Mouse (Mus musculus) embryonic facial prominence, embryonic 14.5 days (tissue): ENCODE data around the gene Prkacb. TPM values are rescaled to one million over a fixed set of nuclear protein-coding genes. Genes with fewer than 3 reads are reported as not detected.

Experiments
- ATAC-seq: fragments of 200-750 bp; cut with Nextera tagmentation; 2 replicates; pipeline ENCODE4 v1.8.0; 2017; ENCODE audit warnings: low read depth, moderate number of reproducible peaks, moderate TSS enrichment
- DNase-seq: peaks from one replicate; pipeline ENCODE4 v3.0.0-alpha.2; 2015; ENCODE audit warnings: low spot score
- H3K27ac ChIP-seq: fragments of 300-500 bp; sonication (generic); replicated peaks from 2 replicates; pipeline ENCODE4 v1.5.1; 2014; ENCODE audit warnings: low read depth, mild to moderate bottlenecking, low read length, moderate library complexity
- H3K27me3 ChIP-seq: fragments of 300-500 bp; sonication (generic); replicated peaks from 2 replicates; pipeline ENCODE4 v1.6.1; 2014; ENCODE audit warnings: low read length; ENCODE audit not compliant: control insufficient read depth, insufficient read depth
- H3K36me3 ChIP-seq: fragments of 300-500 bp; sonication (generic); 2 replicates; pipeline ENCODE4 v1.6.1; 2014; ENCODE audit warnings: low read length, mixed read lengths; ENCODE audit not compliant: control insufficient read depth, insufficient read depth
- H3K4me1 ChIP-seq: fragments of 300-500 bp; sonication (generic); 2 replicates; pipeline ENCODE4 v1.6.1; 2014; ENCODE audit warnings: antibody characterized with exemption, low read length; ENCODE audit not compliant: control insufficient read depth, insufficient read depth
- H3K4me2 ChIP-seq: fragments of 300-500 bp; sonication (generic); 2 replicates; pipeline ENCODE4 v1.6.1; 2014; ENCODE audit warnings: low read depth, mild to moderate bottlenecking, low read length, moderate library complexity, mixed read lengths
- H3K4me3 ChIP-seq: fragments of 300-500 bp; sonication (generic); 2 replicates; pipeline ENCODE4 v1.5.1; 2014; ENCODE audit warnings: low read depth, mild to moderate bottlenecking, low read length
- H3K9ac ChIP-seq: fragments of 300-500 bp; sonication (generic); 2 replicates; pipeline ENCODE4 v1.6.1; 2014; ENCODE audit warnings: low read depth, mild to moderate bottlenecking, low read length, moderate library complexity, mixed read lengths
- H3K9me3 ChIP-seq: fragments of 300-500 bp; sonication (generic); 2 replicates; pipeline ENCODE4 v1.6.1; 2016; ENCODE audit warnings: low read length; ENCODE audit not compliant: control insufficient read depth
- WGBS: fragments of 180-500 bp; shearing (Covaris S2); extraction: QIAGEN DNeasy Blood & Tissue Kit; methylation state at CpG from one replicate; pipeline ENCODE4 v1.1.7; 2014; 5-methylcytosine and 5-hydroxymethylcytosine counted together
- polyA plus RNA-seq: library from polyadenylated mRNA; unstranded; fragments of >200 nt; fragmentation: Nextera tagmentation; extraction: Ambion mirVana; gene quantifications from 2 replicates; pipeline ENCODE4 v1.2.1, GENCODE M21; 2014

Gene Prkacb
- polyA plus RNA-seq, 1 experiment from 2014 or later: 69.1 TPM

DNA sequence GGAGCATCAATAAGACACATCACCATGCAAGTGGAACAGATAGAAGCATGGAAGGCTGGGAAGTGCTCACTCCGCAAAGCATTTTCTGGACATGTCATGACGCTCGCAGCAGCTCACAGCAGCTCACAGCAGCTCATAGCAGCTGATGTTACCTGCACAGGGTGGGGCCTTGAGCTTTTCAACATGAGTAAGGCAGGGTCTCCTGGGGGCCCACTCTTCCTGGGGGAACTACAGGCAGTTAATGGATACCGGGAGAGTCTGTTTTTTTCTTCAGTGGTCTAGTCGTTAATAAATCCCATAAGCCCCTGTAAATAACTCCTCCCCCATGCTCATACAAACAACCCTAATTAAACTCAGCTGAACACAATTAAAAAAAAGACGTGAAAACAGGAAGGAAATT is 30.7 kb upstream of the Prkacb start:
- Histone ChIP-seq H3K4me2 (no peak overlapping the region), H3K27me3 (no peaks in the 10 kb centered on the region), H3K36me3 (no peaks in the 10 kb centered on the region), H3K4me1 (0 out of 2 replicates have a peak, but pooled peaks cover 3% of the 10 kb centered on the region), H3K4me3 (no peak overlapping the region), H3K27ac (no peak overlapping the region), H3K9ac (no peak overlapping the region), H3K9me3 (no peaks in the 10 kb centered on the region)
- WGBS: 47% methylated on average over 6 of the region's 6 CpGs
- ATAC-seq (peak; percentile 90; the same call in 1 of the 2 replicates), DNase-seq (peak; percentile 42)

- Histone ChIP-seq H3K9ac (no peak overlapping the region), H3K36me3 (no peaks in the 10 kb centered on the region), H3K9me3 (no peaks in the 10 kb centered on the region), H3K27ac (no peak overlapping the region), H3K4me3 (no peak overlapping the region), H3K27me3 (no peaks in the 10 kb centered on the region), H3K4me2 (no peak overlapping the region), H3K4me1 (0 out of 2 replicates have a peak, but pooled peaks cover 3% of the 10 kb centered on the region)
- 51% methylated on average over 3 of the region's 3 CpGs for WGBS
- ATAC-seq (no peak), DNase-seq (no peak)
Measured at GRCm38 (mm10) chr3:146842766-146843165, 30.0 kb upstream of the Prkacb start.

DNA sequence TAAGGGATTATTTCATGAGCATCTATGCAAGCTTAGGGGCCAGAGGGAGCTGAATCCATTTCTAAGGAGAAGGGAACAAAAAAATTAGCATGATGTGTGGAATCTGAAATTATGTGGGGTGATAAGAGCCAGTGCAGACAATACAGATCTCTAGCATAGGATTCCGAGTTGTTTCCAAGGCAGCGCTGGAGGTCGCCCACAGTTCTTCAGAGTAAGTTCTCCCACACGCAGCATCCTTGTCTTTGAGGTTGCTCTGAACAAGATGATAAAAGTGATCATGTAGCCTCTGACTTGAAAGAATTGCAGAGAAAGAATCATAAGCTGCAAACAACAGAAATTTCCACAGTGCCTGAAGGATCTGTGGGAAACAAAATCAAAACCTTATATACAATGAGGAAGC is 7.9 kb upstream of the Prkacb start:
- Histone ChIP-seq H3K27ac (no peak overlapping the region), H3K36me3 (no peaks in the 10 kb centered on the region), H3K4me3 (no peak overlapping the region), H3K27me3 (0 out of 2 replicates have a peak, but pooled peaks cover 2% of the 10 kb centered on the region), H3K9me3 (no peaks in the 10 kb centered on the region), H3K4me2 (no peak overlapping the region), H3K4me1 (no peaks in the 10 kb centered on the region), H3K9ac (no peak overlapping the region)
- ATAC-seq: no peak
- no peak for DNase-seq
- 88% methylated on average over 4 of the region's 4 CpGs for WGBS

DNA sequence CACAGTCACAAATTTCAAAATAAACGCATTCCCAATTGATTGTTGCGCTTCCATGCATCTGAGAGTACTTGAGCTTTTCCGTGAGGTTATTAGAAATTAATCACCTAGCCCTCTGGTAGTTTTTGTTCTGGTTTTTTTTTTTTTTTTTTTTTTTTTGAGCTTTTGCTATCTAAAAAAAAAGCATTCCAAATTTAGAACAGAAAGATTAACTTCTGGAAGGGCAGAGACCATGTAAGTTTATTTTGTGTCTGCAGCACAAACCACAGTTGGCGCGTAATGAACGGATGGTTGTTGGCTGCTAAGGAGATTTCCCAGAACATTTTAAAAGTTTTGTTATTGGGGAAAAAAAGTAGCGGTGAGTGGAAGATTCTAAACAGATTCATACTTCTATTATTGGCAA is 834 bp upstream of the Prkacb start:
- Histone ChIP-seq H3K27me3 (0 out of 2 replicates have a peak, but pooled peaks cover 2% of the 10 kb centered on the region), H3K4me1 (0 out of 2 replicates have a peak, but pooled peaks cover 9% of the 10 kb centered on the region), H3K9ac (peak overlapping the region; percentile 95), H3K4me2 (peak overlapping the region; percentile 84), H3K36me3 (peaks cover 6% of the 10 kb centered on the region; the same call in 1 of the 2 replicates), H3K9me3 (no peaks in the 10 kb centered on the region), H3K27ac (peak overlapping the region; percentile 95), H3K4me3 (peak overlapping the region; percentile 99)
- WGBS: 54% methylated on average over 7 of the region's 7 CpGs
- DNase-seq (no peak), ATAC-seq (no peak)

GRCm38 (mm10) chr3:146812041-146812878 is 530 bp downstream of the Prkacb start:
- Histone ChIP-seq H3K4me1 (0 out of 2 replicates have a peak, but pooled peaks cover 9% of the 10 kb centered on the region), H3K9me3 (no peaks in the 10 kb centered on the region), H3K9ac (peak overlapping the region; percentile 95), H3K4me3 (peak overlapping the region; percentile 99), H3K27me3 (no peaks in the 10 kb centered on the region), H3K27ac (peak overlapping the region; percentile 95), H3K4me2 (peak overlapping the region; percentile 84), H3K36me3 (peaks cover 6% of the 10 kb centered on the region; the same call in 1 of the 2 replicates)
- WGBS: 1% methylated on average over 14 of the region's 60 CpGs
- ATAC-seq (peak; percentile 83), DNase-seq (peak; percentile 15)

DNA sequence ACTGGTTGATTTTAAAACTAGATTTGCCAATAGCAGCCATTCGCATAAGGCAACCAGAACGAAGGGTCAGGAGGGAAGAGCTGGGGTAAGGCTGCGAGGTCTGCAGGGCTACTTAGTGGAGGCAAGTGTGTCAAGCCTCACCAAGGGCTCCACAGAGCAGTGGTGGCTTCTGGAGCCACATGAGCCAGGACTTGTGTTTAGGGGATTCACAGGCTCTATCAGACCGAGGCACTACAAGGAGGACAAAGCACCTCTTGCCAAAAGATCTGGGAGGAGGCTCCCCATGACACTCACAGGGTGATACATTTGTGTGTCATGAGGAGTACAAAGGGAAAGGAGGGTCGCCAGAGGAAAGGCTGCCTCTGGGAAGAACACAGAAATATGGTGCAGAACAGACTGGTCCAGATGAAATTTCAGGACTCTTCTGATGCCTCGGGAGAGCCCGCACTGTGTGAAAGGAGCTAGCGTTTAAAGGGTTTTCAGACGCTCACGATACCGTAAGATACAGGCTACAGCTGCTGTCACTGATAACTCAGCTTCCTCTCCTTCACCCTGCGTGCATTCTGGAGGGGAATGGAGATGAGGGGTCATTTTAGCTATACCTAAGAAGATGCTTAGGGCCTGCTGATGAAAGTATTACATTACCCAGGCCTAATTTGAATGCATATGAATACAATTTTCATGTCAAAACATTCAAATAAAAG is 19.1 kb downstream of the Prkacb start:
- H3K9ac ChIP-seq: no peak overlapping the region
- H3K4me1 ChIP-seq: no peaks in the 10 kb centered on the region
- ATAC-seq (no peak), DNase-seq (no peak)
- H3K9me3 ChIP-seq: no peaks in the 10 kb centered on the region
- no peaks in the 10 kb centered on the region for H3K27me3 ChIP-seq
- H3K36me3 ChIP-seq: 0 out of 2 replicates have a peak, but pooled peaks cover 9% of the 10 kb centered on the region
- 90% methylated on average over 12 of the region's 12 CpGs for WGBS
- H3K4me2 ChIP-seq: no peak overlapping the region
- H3K27ac ChIP-seq: no peak overlapping the region
- no peak overlapping the region for H3K4me3 ChIP-seq

GRCm38 (mm10) chr3:146792144-146792748 is 20.5 kb downstream of the Prkacb start:
- ATAC-seq (no peak), DNase-seq (peak; percentile 7)
- 78% methylated on average over 3 of the region's 3 CpGs for WGBS
- Histone ChIP-seq H3K9me3 (no peaks in the 10 kb centered on the region), H3K9ac (no peak overlapping the region), H3K4me2 (no peak overlapping the region), H3K27ac (no peak overlapping the region), H3K4me3 (no peak overlapping the region), H3K27me3 (no peaks in the 10 kb centered on the region), H3K4me1 (no peaks in the 10 kb centered on the region), H3K36me3 (0 out of 2 replicates have a peak, but pooled peaks cover 8% of the 10 kb centered on the region)

- Histone ChIP-seq H3K4me2 (no peak overlapping the region), H3K4me1 (peaks cover 3% of the 10 kb centered on the region; the same call in 1 of the 2 replicates), H3K9ac (no peak overlapping the region), H3K9me3 (no peaks in the 10 kb centered on the region), H3K4me3 (no peak overlapping the region), H3K36me3 (no peaks in the 10 kb centered on the region), H3K27me3 (no peaks in the 10 kb centered on the region), H3K27ac (no peak overlapping the region)
- DNase-seq (no peak), ATAC-seq (no peak)
- WGBS: 76% methylated on average over 3 of the region's 3 CpGs
Measured at GRCm38 (mm10) chr3:146784233-146784632, 28.6 kb downstream of the Prkacb start.
